Mouse (Mus musculus) lung, postnatal 0 days (tissue): ENCODE measurements around the gene Slc22a4. TPM values are rescaled to one million over a fixed set of nuclear protein-coding genes. Genes with fewer than 3 reads are reported as not detected.

Source experiments
- ATAC-seq: fragments of 200-750 bp; cut with Nextera tagmentation; 2 replicates; pipeline ENCODE4 v1.8.0; 2017; ENCODE audit warnings: moderate library complexity
- DNase-seq: peaks from one replicate; pipeline ENCODE4 v3.0.0-alpha.2; 2016; ENCODE audit warnings: low spot score
- H3K27ac ChIP-seq: fragments of 300-500 bp; sonication (generic); 2 replicates; pipeline ENCODE4 v1.5.1; 2014; ENCODE audit warnings: antibody characterized with exemption, mild to moderate bottlenecking, low read length, mixed read lengths
- H3K27me3 ChIP-seq: fragments of 300-500 bp; sonication (generic); replicated peaks from 2 replicates; pipeline ENCODE4 v1.6.1; 2014; ENCODE audit warnings: low read length, mixed read lengths; ENCODE audit not compliant: insufficient read depth
- H3K36me3 ChIP-seq: fragments of 300-500 bp; sonication (generic); 2 replicates; pipeline ENCODE4 v1.6.1; 2014; ENCODE audit warnings: low read length, mixed read lengths; ENCODE audit not compliant: insufficient read depth
- H3K4me1 ChIP-seq: fragments of 300-500 bp; sonication (generic); 2 replicates; pipeline ENCODE4 v1.6.1; 2014; ENCODE audit warnings: antibody characterized with exemption, low read depth, low read length, mixed read lengths; ENCODE audit not compliant: insufficient read depth
- H3K4me2 ChIP-seq: fragments of 300-500 bp; sonication (generic); replicated peaks from 2 replicates; pipeline ENCODE4 v1.6.1; 2014; ENCODE audit warnings: low read depth, mild to moderate bottlenecking, low read length, moderate library complexity, mixed read lengths
- H3K4me3 ChIP-seq: fragments of 300-500 bp; sonication (generic); 2 replicates; pipeline ENCODE4 v1.5.1; 2014; ENCODE audit warnings: low read depth, low read length
- H3K9ac ChIP-seq: fragments of 300-500 bp; sonication (generic); replicated peaks from 2 replicates; pipeline ENCODE4 v1.6.1; 2014; ENCODE audit warnings: low read depth, mild to moderate bottlenecking
- H3K9me3 ChIP-seq: fragments of 300-500 bp; sonication (generic); 2 replicates; pipeline ENCODE4 v1.6.1; 2016; ENCODE audit warnings: low read length, mixed read lengths
- CTCF ChIP-seq: IDR thresholded peaks from 2 replicates; pipeline ENCODE4 v1.5.1; 2016; ENCODE audit warnings: antibody characterized with exemption, mild to moderate bottlenecking
- EP300 ChIP-seq: IDR thresholded peaks from 2 replicates; pipeline ENCODE4 v1.6.1; 2016; ENCODE audit warnings: antibody characterized with exemption, mild to moderate bottlenecking, control low read depth
- WGBS: fragments of 180-500 bp; shearing (Covaris S2); extraction: QIAGEN DNeasy Blood & Tissue Kit; methylation state at CpG from one replicate; pipeline ENCODE4 v1.1.7; 2014; 5-methylcytosine and 5-hydroxymethylcytosine counted together
- polyA plus RNA-seq: library from polyadenylated mRNA; unstranded; fragments of >200 nt; fragmentation: Nextera tagmentation; extraction: Ambion mirVana; gene quantifications from 2 replicates; pipeline ENCODE4 v1.2.1, GENCODE M21; 2015

Slc22a4 gene
- polyA plus RNA-seq, 1 experiment from 2014 or later = 1.1 TPM

DNA sequence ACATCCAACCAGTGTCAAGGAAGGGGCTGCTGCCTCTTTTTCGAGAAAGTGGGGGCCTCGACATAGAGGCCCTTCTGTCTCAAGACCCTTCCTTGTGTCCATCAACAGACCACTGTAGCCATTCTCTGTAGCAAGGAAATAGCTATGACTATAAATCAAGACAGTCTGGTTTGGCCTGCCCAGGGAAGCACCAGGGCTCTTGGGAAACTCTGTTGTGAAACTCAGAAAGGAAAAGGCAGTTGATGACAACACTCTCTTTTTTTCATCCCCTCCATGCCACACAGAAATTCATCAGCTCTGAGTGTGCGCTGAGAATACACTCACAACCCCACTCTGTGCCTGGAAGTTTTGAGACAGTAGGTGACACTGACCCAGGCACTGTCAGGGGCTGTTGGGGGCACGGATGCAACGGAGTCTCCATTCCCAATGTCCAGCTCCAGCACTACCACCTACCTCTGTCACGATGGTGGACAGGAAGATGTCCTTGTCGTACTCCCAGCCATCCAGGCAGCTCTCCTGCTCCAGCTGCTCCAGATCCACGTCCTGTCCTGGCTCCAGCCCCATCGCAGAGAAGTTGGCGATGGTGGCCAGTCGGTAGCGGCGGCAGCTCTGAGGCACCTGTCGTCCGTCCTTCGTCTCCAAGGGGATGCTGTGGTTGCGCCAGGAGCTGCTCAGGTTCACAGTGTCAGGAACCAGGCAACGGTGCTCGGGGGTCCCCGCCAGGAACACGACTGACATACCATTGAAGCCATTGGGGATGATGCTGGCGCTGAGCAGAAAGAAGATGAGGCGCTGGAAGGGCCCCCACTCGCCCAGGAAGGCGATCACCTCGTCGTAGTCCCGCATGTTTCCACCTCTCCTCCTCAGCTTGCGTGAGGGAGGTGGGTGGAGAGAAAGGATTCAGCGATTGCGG is 503 bp downstream of the Slc22a4 start:
- Histone ChIP-seq H3K4me1 (peaks cover 5% of the 10 kb centered on the region; the same call in 1 of the 2 replicates), H3K4me2 (peak overlapping the region; percentile 63), H3K27me3 (0 out of 2 replicates have a peak, but pooled peaks cover 5% of the 10 kb centered on the region), H3K9me3 (no peaks in the 10 kb centered on the region), H3K9ac (no peak overlapping the region), H3K36me3 (no peaks in the 10 kb centered on the region), H3K4me3 (peak overlapping the region; percentile 34), H3K27ac (no peak overlapping the region)
- DNase-seq (peak; percentile 39), ATAC-seq (no peak)
- WGBS = 18% methylated on average over 31 of the region's 31 CpGs
- TF ChIP-seq CTCF = no peak
- no peak for TF ChIP-seq EP300

DNA sequence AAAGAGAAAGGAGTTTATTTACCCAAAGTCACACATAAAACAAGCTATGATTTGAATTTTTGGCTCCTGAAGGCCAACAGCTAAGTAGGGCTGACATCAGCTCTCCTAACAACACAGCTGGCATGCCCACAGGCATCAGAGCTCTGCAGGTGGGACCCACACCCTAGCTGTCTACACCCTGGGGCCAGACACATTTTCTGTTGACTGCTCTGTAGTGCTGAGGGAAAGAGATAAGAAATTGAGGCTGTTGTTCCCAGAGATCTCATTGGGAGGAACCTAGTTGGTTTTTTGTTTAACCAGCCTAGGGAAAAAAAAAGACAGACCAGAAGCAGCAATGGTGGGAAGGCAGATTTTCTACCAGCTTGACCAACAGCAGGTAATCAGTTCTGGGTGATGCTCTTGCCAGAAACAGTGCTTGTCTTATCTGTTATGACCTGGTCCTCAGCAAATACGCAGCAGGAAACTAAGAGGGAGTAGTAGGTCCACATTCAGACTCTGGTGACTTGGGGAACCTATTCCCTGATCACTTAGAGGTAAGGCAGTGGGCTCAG is 1.3 kb downstream of the Slc22a4 start:
- Histone ChIP-seq H3K4me2 (no peak overlapping the region), H3K4me3 (no peak overlapping the region)
- ATAC-seq = no peak

DNA sequence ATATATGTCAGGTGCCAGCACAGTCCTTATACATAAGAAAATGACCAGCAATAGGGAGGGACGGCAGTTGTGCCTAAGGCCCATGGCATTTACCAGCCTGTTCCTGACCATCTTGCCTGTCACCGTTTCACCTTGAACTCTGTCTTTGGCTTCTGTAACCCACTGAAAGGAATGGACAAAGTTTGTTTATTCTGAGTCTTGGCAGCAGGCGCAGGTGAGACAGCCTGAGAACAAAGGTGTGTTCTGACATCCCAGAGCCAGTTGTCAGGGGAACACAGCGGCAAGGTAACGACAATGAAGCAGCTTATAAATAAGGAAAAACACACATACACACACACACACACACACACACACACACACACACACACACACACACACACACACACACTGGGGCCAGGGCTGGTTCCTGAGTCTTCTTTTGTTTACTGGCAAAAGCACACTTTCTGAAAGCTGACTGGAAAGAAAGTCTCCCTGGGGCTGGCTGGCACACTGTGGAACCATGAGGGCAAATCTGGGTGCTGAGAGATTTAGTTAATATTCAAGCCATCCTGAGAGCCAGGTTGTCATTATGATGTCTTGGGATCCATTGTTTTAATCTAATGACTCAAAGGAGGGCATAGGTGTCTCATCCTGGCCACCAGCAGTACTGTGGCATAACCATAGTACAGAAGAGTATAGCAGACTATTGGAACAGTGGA is 6.3 kb downstream of the Slc22a4 start:
- no peak overlapping the region for H3K4me3 ChIP-seq
- no peaks in the 10 kb centered on the region for H3K27me3 ChIP-seq
- 60% methylated on average over 5 of the region's 5 CpGs for WGBS
- DNase-seq (no peak), ATAC-seq (no peak)
- no peak overlapping the region for H3K27ac ChIP-seq
- no peak overlapping the region for H3K4me2 ChIP-seq
- H3K4me1 ChIP-seq = no peaks in the 10 kb centered on the region
- H3K9me3 ChIP-seq = no peaks in the 10 kb centered on the region
- H3K36me3 ChIP-seq = no peaks in the 10 kb centered on the region
- TF ChIP-seq CTCF = no peak
- TF ChIP-seq EP300 = no peak
- H3K9ac ChIP-seq = no peak overlapping the region

More for the DNA sequence above, 1.3 kb downstream of the Slc22a4 start:
- DNase-seq = no peak
- H3K27ac ChIP-seq = no peak overlapping the region
- H3K4me1 ChIP-seq = peaks cover 5% of the 10 kb centered on the region; the same call in 1 of the 2 replicates
- no peak for TF ChIP-seq EP300
- no peak for TF ChIP-seq CTCF
- no peaks in the 10 kb centered on the region for H3K9me3 ChIP-seq
- H3K9ac ChIP-seq = no peak overlapping the region
- H3K27me3 ChIP-seq = 0 out of 2 replicates have a peak, but pooled peaks cover 5% of the 10 kb centered on the region
- H3K36me3 ChIP-seq = no peaks in the 10 kb centered on the region
- WGBS = 57% methylated on average over 1 of the region's 1 CpGs

DNA sequence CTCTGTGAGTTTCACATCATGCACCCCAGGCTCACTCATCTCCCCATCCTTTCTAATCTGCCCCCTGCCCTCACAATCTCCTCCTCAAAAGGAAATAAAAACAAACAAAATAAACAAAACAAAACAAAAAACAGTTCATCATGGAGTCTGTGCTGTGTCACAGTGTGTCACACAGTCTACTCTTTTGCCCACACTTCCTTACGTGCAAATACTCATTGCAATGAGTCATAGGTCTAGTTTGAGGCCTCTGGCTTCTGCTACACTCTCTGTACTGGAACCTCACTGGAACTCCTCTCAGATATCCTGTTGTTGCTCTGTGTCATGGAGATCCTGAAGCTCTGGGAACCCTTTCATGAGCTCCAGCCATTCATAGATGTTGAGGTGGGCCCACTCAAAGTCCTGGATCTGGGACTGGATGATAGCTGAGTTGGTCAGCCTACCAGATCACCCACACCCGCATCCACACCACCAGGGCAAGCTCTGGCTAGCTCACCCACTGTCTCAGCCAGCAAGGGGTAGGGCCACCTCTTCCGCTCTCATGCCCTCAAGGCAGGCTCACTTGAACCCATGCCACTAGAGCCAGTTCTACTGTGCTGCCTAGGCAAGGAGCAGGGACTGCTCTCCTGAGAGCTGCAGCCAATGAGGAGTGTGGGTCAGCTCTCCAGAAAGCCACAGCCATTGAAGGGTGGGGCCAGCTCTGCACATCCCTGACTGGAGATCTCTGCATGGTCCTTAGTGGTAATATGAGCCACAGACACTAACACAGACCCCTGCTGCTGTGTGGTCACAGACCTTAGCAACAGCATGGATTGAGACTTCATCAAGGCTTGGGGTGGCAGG is 8.8 kb downstream of the Slc22a4 start:
- 75% methylated on average over 3 of the region's 3 CpGs for WGBS
- no peaks in the 10 kb centered on the region for H3K9me3 ChIP-seq
- H3K27me3 ChIP-seq = no peaks in the 10 kb centered on the region
- no peak for TF ChIP-seq EP300
- no peak for TF ChIP-seq CTCF
- no peak overlapping the region for H3K4me2 ChIP-seq
- H3K4me1 ChIP-seq = no peaks in the 10 kb centered on the region
- ATAC-seq (no peak), DNase-seq (no peak)
- no peaks in the 10 kb centered on the region for H3K36me3 ChIP-seq
- no peak overlapping the region for H3K4me3 ChIP-seq
- H3K9ac ChIP-seq = no peak overlapping the region
- no peak overlapping the region for H3K27ac ChIP-seq

DNA sequence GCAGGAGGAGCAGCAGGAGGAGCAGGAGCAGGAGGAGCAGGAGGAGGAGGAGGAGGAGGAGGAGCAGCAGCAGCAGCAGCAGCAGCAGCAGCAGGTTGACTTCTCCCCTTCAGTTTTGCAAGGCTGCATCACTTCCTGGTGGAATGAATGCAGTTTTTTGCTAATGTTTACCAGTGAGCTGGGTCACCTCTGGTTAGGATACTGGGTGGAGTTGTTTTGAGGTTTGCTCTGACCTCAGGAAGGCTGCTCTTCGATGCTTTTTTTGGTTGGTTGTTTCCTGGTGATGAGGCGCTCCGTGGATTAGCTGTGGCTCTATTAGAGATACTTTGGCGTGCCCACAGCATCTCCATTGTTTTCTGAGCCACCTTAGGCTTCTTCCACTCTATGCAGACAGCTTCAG is 10.3 kb downstream of the Slc22a4 start:
- 67% methylated on average over 4 of the region's 4 CpGs for WGBS
- no peak for ATAC-seq

More for the DNA sequence above, 10.3 kb downstream of the Slc22a4 start:
- no peaks in the 10 kb centered on the region for H3K27me3 ChIP-seq
- no peak overlapping the region for H3K4me3 ChIP-seq
- no peak overlapping the region for H3K9ac ChIP-seq
- no peaks in the 10 kb centered on the region for H3K9me3 ChIP-seq
- TF ChIP-seq EP300 (no peak), CTCF (no peak)
- H3K4me2 ChIP-seq = no peak overlapping the region
- DNase-seq = no peak
- no peak overlapping the region for H3K27ac ChIP-seq
- H3K36me3 ChIP-seq = no peaks in the 10 kb centered on the region
- H3K4me1 ChIP-seq = no peaks in the 10 kb centered on the region
